Comparison of ENCODE assay signal across 19 mouse cellular contexts in genomic region chr8:13060441-13061150, GRCm38 (mm10). TPM values are rescaled to one million over a fixed set of nuclear protein-coding genes. Genes with fewer than 3 reads are reported as not detected.
DNase-seq lines count a peak whose midpoint lies in the region; ATAC-seq and TF ChIP-seq lines count a peak whose summit lies in the region.
"Had no signal": no experiment of that assay in that cellular context is flagged by ENCODE, and none has a peak within 500 bp of the region (broad histone marks: within the 10 kb centered on the region; RNA-seq: fewer than 3 reads in every experiment).

TSS of gene Proz (plus strand) at chr8:13060914.

- 0 out of 2 replicates have a peak within 1 kb of the TSS, but pooled peaks have one; percentile 9 for H3K9ac ChIP-seq in liver, embryonic 14.5 days (replicated peaks)
- no peak within 1 kb of the TSS for H3K9ac ChIP-seq in heart, embryonic 11.5 days (ENCODE audit: low read depth, low read length)
- H3K9ac ChIP-seq in hindbrain, embryonic 11.5 days (ENCODE audit: low read depth, low read length) = no peak within 1 kb of the TSS
- H3K9ac ChIP-seq: forebrain, embryonic 15.5 days; limb, embryonic 15.5 days; midbrain, embryonic 15.5 days had no signal

- TF ChIP-seq CTCF in E14TG2a.4 (conservative IDR thresholded peaks at IDR 0.05; ENCODE audit: low read length) = no peak
- TF ChIP-seq CTCF in liver, embryonic 14.5 days (IDR thresholded peaks at IDR 0.05; ENCODE audit: low read depth) = no peak

- 0 out of 2 replicates have a peak, but pooled peaks cover 5% of the 10 kb centered on the region for H3K27me3 ChIP-seq in E14TG2a.4 (ENCODE audit: insufficient read depth, low read length)
- H3K27me3 ChIP-seq in liver, embryonic 14.5 days (ENCODE audit: control insufficient read depth, insufficient read depth, low read length) = no peaks in the 10 kb centered on the region
- H3K27me3 ChIP-seq in heart, embryonic 11.5 days (ENCODE audit: control insufficient read depth, insufficient read depth, low read length) = peaks cover 5% of the 10 kb centered on the region; the same call in 1 of the 2 replicates
- no peaks in the 10 kb centered on the region for H3K27me3 ChIP-seq in hindbrain, embryonic 11.5 days (ENCODE audit: control insufficient read depth, insufficient read depth, low read length)
- H3K27me3 ChIP-seq: forebrain, embryonic 15.5 days; limb, embryonic 15.5 days; midbrain, embryonic 15.5 days had no signal

- no peak within 1 kb of the TSS for H3K27ac ChIP-seq in liver, embryonic 14.5 days
- H3K27ac ChIP-seq in heart, embryonic 11.5 days (ENCODE audit: low read depth, low read length) = no peak within 1 kb of the TSS
- no peak within 1 kb of the TSS for H3K27ac ChIP-seq in hindbrain, embryonic 11.5 days (ENCODE audit: low read depth, low read length)
- H3K27ac ChIP-seq: forebrain, embryonic 15.5 days; hindbrain, postnatal 0 days; limb, embryonic 15.5 days; macrophage; midbrain, embryonic 15.5 days had no signal

- 57% methylated on average over 17 of the region's 17 CpGs for WGBS in liver, embryonic 14.5 days (ENCODE audit: insufficient replicate concordance)
- WGBS in heart, embryonic 11.5 days (ENCODE audit: insufficient replicate concordance) = 72% methylated on average over 17 of the region's 17 CpGs
- 82% methylated on average over 17 of the region's 17 CpGs for WGBS in hindbrain, embryonic 11.5 days

- H3K9me3 ChIP-seq in E14TG2a.4 (ENCODE audit: low read length) = no peaks in the 10 kb centered on the region
- H3K9me3 ChIP-seq in liver, embryonic 14.5 days (ENCODE audit: control insufficient read depth, low read length) = no peaks in the 10 kb centered on the region
- H3K9me3 ChIP-seq in heart, embryonic 11.5 days (replicated peaks; ENCODE audit: control insufficient read depth, low read length) = no peaks in the 10 kb centered on the region
- H3K9me3 ChIP-seq in hindbrain, embryonic 11.5 days (ENCODE audit: control insufficient read depth, low read length) = no peaks in the 10 kb centered on the region
- H3K9me3 ChIP-seq: forebrain, embryonic 15.5 days; G1E; limb, embryonic 15.5 days; midbrain, embryonic 15.5 days had no signal

- H3K4me1 ChIP-seq in E14TG2a.4 (replicated peaks; ENCODE audit: low read depth, low read length) = peaks cover 11% of the 10 kb centered on the region; the same call in 1 of the 2 replicates
- peaks cover 0 to 7% of the 10 kb centered on the region in 2 experiments; a peak in 2 of 4 replicates for H3K4me1 ChIP-seq in liver, embryonic 14.5 days (replicated peaks; ENCODE audit: control insufficient read depth in 2 of 2, insufficient read depth in 2 of 2, low read length in 1 of 2)
- H3K4me1 ChIP-seq in heart, embryonic 11.5 days (ENCODE audit: control insufficient read depth, insufficient read depth, low read length) = no peaks in the 10 kb centered on the region
- H3K4me1 ChIP-seq in hindbrain, embryonic 11.5 days (replicated peaks; ENCODE audit: control insufficient read depth, insufficient read depth, low read length) = no peaks in the 10 kb centered on the region
- H3K4me1 ChIP-seq: midbrain, embryonic 15.5 days had no signal

- peak within 1 kb of the TSS; percentile 46 for H3K4me2 ChIP-seq in liver, embryonic 14.5 days (ENCODE audit: low read depth)
- H3K4me2 ChIP-seq in heart, embryonic 11.5 days = no peak within 1 kb of the TSS
- H3K4me2 ChIP-seq in hindbrain, embryonic 11.5 days (replicated peaks; ENCODE audit: low read depth, low read length) = no peak within 1 kb of the TSS
- H3K4me2 ChIP-seq: forebrain, embryonic 15.5 days; limb, embryonic 15.5 days; midbrain, embryonic 15.5 days had no signal

- peak; percentile 58 for ATAC-seq in liver, embryonic 14.5 days (ENCODE audit: insufficient read depth)
- no peak for ATAC-seq in heart, embryonic 11.5 days (replicated peaks; ENCODE audit: insufficient number of reproducible peaks, low FRiP score, low TSS enrichment)
- ATAC-seq in hindbrain, embryonic 11.5 days (ENCODE audit: low FRiP score) = no peak
- ATAC-seq: forebrain, embryonic 15.5 days; hindbrain, postnatal 0 days; midbrain, embryonic 15.5 days had no signal

- DNase-seq in kidney, adult 18-20 months = peak; percentile 67
- DNase-seq in kidney, postnatal 25 days = peak; percentile 73 to 92
- peak in 1 of 3 experiments; percentile 22 for DNase-seq in liver, embryonic 14.5 days (ENCODE audit: low read depth in 3 of 3, low spot score in 3 of 3)
- no peak for DNase-seq in hindbrain, embryonic 11.5 days (ENCODE audit: low spot score)
- DNase-seq in lung, postnatal 4 days = no peak
- DNase-seq in urinary bladder, postnatal 25 days (ENCODE audit: low spot score) = no peak
- DNase-seq: adrenal gland, postnatal 25 days; cerebellum, postnatal 10 days; embryo, embryonic 11 days; heart, postnatal 14 days; thymus, adult 18-20 months had no signal

- H3K4me3 ChIP-seq in E14TG2a.4 (replicated peaks; ENCODE audit: low read length) = peak within 1 kb of the TSS; percentile 10; the same call in 1 of the 2 replicates
- peak within 1 kb of the TSS; percentile 27 to 43 for H3K4me3 ChIP-seq in liver, embryonic 14.5 days (ENCODE audit: insufficient read depth in 1 of 2, low read depth in 2 of 2, low read length in 2 of 2)
- no peak within 1 kb of the TSS for H3K4me3 ChIP-seq in heart, embryonic 11.5 days (ENCODE audit: low read depth, low read length)
- H3K4me3 ChIP-seq in hindbrain, embryonic 11.5 days (ENCODE audit: low read depth, low read length) = no peak within 1 kb of the TSS
- H3K4me3 ChIP-seq: forebrain, embryonic 15.5 days; limb, embryonic 15.5 days; midbrain, embryonic 15.5 days had no signal

- no peaks in the 10 kb centered on the region for H3K36me3 ChIP-seq in E14TG2a.4 (ENCODE audit: insufficient read depth, low read length)
- no peaks in the 10 kb centered on the region for H3K36me3 ChIP-seq in liver, embryonic 14.5 days (replicated peaks; ENCODE audit: control insufficient read depth, insufficient read depth, low read depth)
- no peaks in the 10 kb centered on the region for H3K36me3 ChIP-seq in heart, embryonic 11.5 days (ENCODE audit: control insufficient read depth, insufficient read depth, low read length)
- no peaks in the 10 kb centered on the region for H3K36me3 ChIP-seq in hindbrain, embryonic 11.5 days (ENCODE audit: control insufficient read depth, insufficient read depth, low read length)
- H3K36me3 ChIP-seq: forebrain, embryonic 15.5 days; G1E; limb, embryonic 15.5 days; midbrain, embryonic 15.5 days had no signal

- TF ChIP-seq EP300 in liver, embryonic 14.5 days (IDR thresholded peaks at IDR 0.05; ENCODE audit: low read depth) = no peak

RNA-seq across cellular contexts. Expression of gene Proz, which starts in this region (rescaled TPM):
- polyA plus RNA-seq in liver, embryonic 14.5 days (2012; rRNA removed) = 22.6 and 24.6 TPM in 2 replicates
- polyA plus RNA-seq in liver, embryonic 14.5 days (2014; fragmentation: Nextera tagmentation; extraction: Ambion mirVana) = 30.2 and 31.1 TPM in 2 replicates
- polyA plus RNA-seq in heart, embryonic 11.5 days (2014; fragmentation: Nextera tagmentation; extraction: Ambion mirVana) = 0.50 and 0.56 TPM in 2 replicates
- 0.22 and 0.40 TPM in 2 replicates for polyA plus RNA-seq in hindbrain, embryonic 11.5 days (2014; fragmentation: Nextera tagmentation; extraction: Ambion mirVana)
- polyA plus RNA-seq: G1E, macrophage had no signal

Comparison
In these comparisons a context has a peak if more than half of its experiments do, and no peak if none do; other contexts are left out.
1. RNA of gene Proz (polyA plus RNA-seq): 22.6 to 31.1 TPM in liver, embryonic 14.5 days; 0.50 to 0.56 TPM in heart, embryonic 11.5 days and 0.22 to 0.40 TPM in hindbrain, embryonic 11.5 days; every median in the first group is over 10 times any median in the second.
2. H3K4me3 ChIP-seq: peak in E14TG2a.4 (single experiment) and liver, embryonic 14.5 days (2 of 2); none in heart, embryonic 11.5 days (single experiment) and hindbrain, embryonic 11.5 days (single experiment).
3. DNase-seq: peak in kidney, adult 18-20 months (single experiment) and kidney, postnatal 25 days (2 of 2); none in hindbrain, embryonic 11.5 days (single experiment), lung, postnatal 4 days (0 of 2) and urinary bladder, postnatal 25 days (single experiment).